In the genomic region with DNA sequence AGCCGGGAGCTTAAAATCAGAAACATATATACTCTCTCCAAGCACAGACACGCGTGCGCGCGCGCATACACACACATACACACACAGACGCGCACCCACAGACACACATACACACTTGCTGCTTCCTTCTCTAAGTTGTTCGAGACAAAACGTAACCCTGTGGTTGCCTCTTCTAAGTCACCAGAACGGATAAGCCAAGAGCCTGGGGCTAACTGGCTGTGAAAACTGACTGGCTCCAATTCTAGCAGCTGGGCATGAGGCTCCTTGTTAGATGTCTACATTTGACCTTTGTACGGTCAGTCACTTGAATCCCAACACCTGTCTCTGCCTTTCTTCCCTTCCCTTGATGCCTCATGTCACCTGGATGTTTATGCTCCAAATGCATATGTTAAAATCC, we compare ENCODE assay signal across 11 mouse cellular contexts. TPM values are rescaled to one million over a fixed set of nuclear protein-coding genes. Genes with fewer than 3 reads are reported as not detected.
A peak's percentile ranks its signal among the peaks of the same experiment; 100 is the strongest.
DNase-seq lines count a peak whose midpoint lies in the region; ATAC-seq lines count a peak whose summit lies in the region.
"Had no signal": no experiment of that assay in that cellular context is flagged by ENCODE, and none has a peak within 500 bp of the region (broad histone marks: within the 10 kb centered on the region; RNA-seq: fewer than 3 reads in every experiment).

No protein-coding gene starts in this region.

- H3K27ac ChIP-seq in intestine, embryonic 15.5 days: no peak overlapping the region
- H3K27ac ChIP-seq in intestine, embryonic 16.5 days (ENCODE audit: low read length): no peak overlapping the region
- H3K27ac ChIP-seq in forebrain, embryonic 16.5 days (ENCODE audit: low read length): no peak overlapping the region
- 0 out of 2 replicates have a peak overlapping the region, but pooled peaks have one; percentile 26 for H3K27ac ChIP-seq in midbrain, embryonic 13.5 days

- peak; percentile 42 for DNase-seq in embryo, embryonic 10.5 days (ENCODE audit: low spot score)
- no peak for DNase-seq in layer of hippocampus, postnatal 25 days (ENCODE audit: extremely low spot score in 1 of 2, low spot score in 1 of 2)
- DNase-seq in c-Kit-positive CD71-positive TER-119-positive erythroid progenitor cells, embryonic 14.5 days (ENCODE audit: low spot score): no peak
- DNase-seq in cerebellum, adult 9-10 months: no peak
- DNase-seq: kidney, postnatal 25 days; lung, postnatal 36 days had no signal

- H3K9me3 ChIP-seq in intestine, embryonic 15.5 days: no peaks in the 10 kb centered on the region
- H3K9me3 ChIP-seq in intestine, embryonic 16.5 days (ENCODE audit: control insufficient read depth, low read length): no peaks in the 10 kb centered on the region
- no peaks in the 10 kb centered on the region for H3K9me3 ChIP-seq in forebrain, embryonic 16.5 days (ENCODE audit: control insufficient read depth, low read length)
- H3K9me3 ChIP-seq in midbrain, embryonic 13.5 days: no peaks in the 10 kb centered on the region

- H3K27me3 ChIP-seq in intestine, embryonic 15.5 days (replicated peaks): peaks cover 58% of the 10 kb centered on the region
- H3K27me3 ChIP-seq in intestine, embryonic 16.5 days (replicated peaks; ENCODE audit: control insufficient read depth, insufficient read depth, low read length): peaks cover 50% of the 10 kb centered on the region
- H3K27me3 ChIP-seq in forebrain, embryonic 16.5 days (replicated peaks; ENCODE audit: control insufficient read depth, insufficient read depth, low read length): peaks cover 46% of the 10 kb centered on the region
- H3K27me3 ChIP-seq in midbrain, embryonic 13.5 days: peaks cover 64% of the 10 kb centered on the region

- ATAC-seq in intestine, embryonic 15.5 days: no peak
- no peak for ATAC-seq in intestine, embryonic 16.5 days
- ATAC-seq in forebrain, embryonic 16.5 days: no peak
- ATAC-seq in midbrain, embryonic 13.5 days: no peak

- no peaks in the 10 kb centered on the region; the same call in 1 of the 2 replicates for H3K4me1 ChIP-seq in intestine, embryonic 15.5 days (replicated peaks)
- H3K4me1 ChIP-seq in intestine, embryonic 16.5 days (ENCODE audit: control insufficient read depth, insufficient read depth, low read length): 0 out of 2 replicates have a peak, but pooled peaks cover 2% of the 10 kb centered on the region
- peaks cover 23% of the 10 kb centered on the region for H3K4me1 ChIP-seq in forebrain, embryonic 16.5 days (replicated peaks; ENCODE audit: control insufficient read depth, insufficient read depth, low read length)
- H3K4me1 ChIP-seq in midbrain, embryonic 13.5 days (replicated peaks): peaks cover 39% of the 10 kb centered on the region

- H3K4me3 ChIP-seq in intestine, embryonic 15.5 days (replicated peaks): no peak overlapping the region
- H3K4me3 ChIP-seq in intestine, embryonic 16.5 days (ENCODE audit: low read length): no peak overlapping the region
- peak overlapping the region; percentile 52 for H3K4me3 ChIP-seq in forebrain, embryonic 16.5 days (replicated peaks; ENCODE audit: low read length)
- peak overlapping the region; percentile 56 for H3K4me3 ChIP-seq in midbrain, embryonic 13.5 days (replicated peaks)

- no peak overlapping the region for H3K9ac ChIP-seq in intestine, embryonic 15.5 days
- no peak overlapping the region for H3K9ac ChIP-seq in intestine, embryonic 16.5 days (ENCODE audit: low read depth, low read length)
- H3K9ac ChIP-seq in forebrain, embryonic 16.5 days (replicated peaks; ENCODE audit: low read depth, low read length): peak overlapping the region; percentile 57
- H3K9ac ChIP-seq in midbrain, embryonic 13.5 days (replicated peaks): peak overlapping the region; percentile 68

- H3K36me3 ChIP-seq in intestine, embryonic 15.5 days: no peaks in the 10 kb centered on the region
- H3K36me3 ChIP-seq in intestine, embryonic 16.5 days (ENCODE audit: control insufficient read depth, insufficient read depth, low read length): no peaks in the 10 kb centered on the region
- no peaks in the 10 kb centered on the region for H3K36me3 ChIP-seq in forebrain, embryonic 16.5 days (ENCODE audit: control insufficient read depth, insufficient read depth)
- H3K36me3 ChIP-seq in midbrain, embryonic 13.5 days: no peaks in the 10 kb centered on the region

- H3K4me2 ChIP-seq in intestine, embryonic 15.5 days (replicated peaks): peak overlapping the region; percentile 62; the same call in 1 of the 2 replicates
- no peak overlapping the region for H3K4me2 ChIP-seq in intestine, embryonic 16.5 days (ENCODE audit: low read depth, low read length)
- H3K4me2 ChIP-seq in forebrain, embryonic 16.5 days (ENCODE audit: low read length): peak overlapping the region; percentile 89
- H3K4me2 ChIP-seq in midbrain, embryonic 13.5 days (replicated peaks): peak overlapping the region; percentile 97

- WGBS in intestine, embryonic 15.5 days: 25% methylated on average over 13 of the region's 13 CpGs
- WGBS in intestine, embryonic 16.5 days: 17% methylated on average over 13 of the region's 13 CpGs
- WGBS in forebrain, embryonic 16.5 days: 22% methylated on average over 13 of the region's 13 CpGs
- WGBS in midbrain, embryonic 13.5 days: 17% methylated on average over 13 of the region's 13 CpGs

RNA-seq across cellular contexts. Expression of gene Grin2a, which starts 0.5 kb away (rescaled TPM):
- polyA plus RNA-seq in intestine, embryonic 15.5 days (2015; fragmentation: Nextera tagmentation; extraction: Ambion mirVana): 0.18 and 0.34 TPM in 2 replicates
- polyA plus RNA-seq in intestine, embryonic 16.5 days (2015; fragmentation: Nextera tagmentation; extraction: Ambion mirVana): 0.12 TPM in 2 replicates
- polyA plus RNA-seq in forebrain, embryonic 16.5 days (2015; fragmentation: Nextera tagmentation; extraction: Ambion mirVana): 1.2 and 3.6 TPM in 2 replicates
- polyA plus RNA-seq in midbrain, embryonic 13.5 days (2015; fragmentation: Nextera tagmentation; extraction: Ambion mirVana): 3.8 and 4.0 TPM in 2 replicates
- 100 to 1,000 TPM; 304 to 416 TPM for total RNA-seq in layer of hippocampus, postnatal 25 days (2021)
- total RNA-seq: MEL had no signal

Comparison
In these comparisons a context has a peak if more than half of its experiments do, and no peak if none do; other contexts are left out.
1. H3K4me3 ChIP-seq: peak in forebrain, embryonic 16.5 days (single experiment) and midbrain, embryonic 13.5 days (single experiment); none in intestine, embryonic 15.5 days (single experiment) and intestine, embryonic 16.5 days (single experiment).
2. H3K9ac ChIP-seq: peak in forebrain, embryonic 16.5 days (single experiment) and midbrain, embryonic 13.5 days (single experiment); none in intestine, embryonic 15.5 days (single experiment) and intestine, embryonic 16.5 days (single experiment).